Mouse (Mus musculus) testis, adult 2 months (tissue): ENCODE results near the gene Klf13.

Experiments used
- CTCF ChIP-seq: fragments of 200-500 bp; IDR thresholded peaks from 2 replicates; pipeline ENCODE4 v1.5.1; 2012; ENCODE audit warnings: low read depth, mild to moderate bottlenecking, inconsistent platforms, low read length, moderate library complexity; ENCODE audit not compliant: control insufficient read depth, insufficient read depth, insufficient replicate concordance
- POLR2A ChIP-seq: fragments of 200-500 bp; IDR thresholded peaks from 2 replicates; pipeline ENCODE4 v1.6.1; 2012; ENCODE audit warnings: low read depth, mild to moderate bottlenecking, inconsistent platforms, low read length, moderate library complexity; ENCODE audit not compliant: control insufficient read depth

GRCm38 (mm10) chr7:63956981-63957713 is 18.4 kb upstream of the Klf13 start:
- no peak for TF ChIP-seq POLR2A
- no peak for TF ChIP-seq CTCF
